Mouse (Mus musculus) common myeloid progenitor, adult 5-6 weeks (primary cell): Measurements from ENCODE around the gene Tpx2. TPM values are rescaled to one million over a fixed set of nuclear protein-coding genes. Genes with fewer than 3 reads are reported as not detected.

Experiments
- ATAC-seq: replicated peaks from 2 replicates; pipeline ENCODE4 v1.8.0; 2016; ENCODE audit warnings: low read depth, mild to moderate bottlenecking, moderate TSS enrichment, inconsistent platforms; ENCODE audit not compliant: poor library complexity, severe bottlenecking
- total RNA-seq: library from RNA; stranded (forward); fragments of 200-1000, 187-1606 nt; gene quantifications from 2 replicates; pipeline ENCODE4 v1.2.3, GENCODE M21; 2017

Gene Tpx2
- total RNA-seq, 1 experiment from 2014 or later: 104 TPM

GRCm38 (mm10) chr2:152909848-152910247 is 62.1 kb downstream of the Tpx2 start:
- ATAC-seq: no peak

DNA sequence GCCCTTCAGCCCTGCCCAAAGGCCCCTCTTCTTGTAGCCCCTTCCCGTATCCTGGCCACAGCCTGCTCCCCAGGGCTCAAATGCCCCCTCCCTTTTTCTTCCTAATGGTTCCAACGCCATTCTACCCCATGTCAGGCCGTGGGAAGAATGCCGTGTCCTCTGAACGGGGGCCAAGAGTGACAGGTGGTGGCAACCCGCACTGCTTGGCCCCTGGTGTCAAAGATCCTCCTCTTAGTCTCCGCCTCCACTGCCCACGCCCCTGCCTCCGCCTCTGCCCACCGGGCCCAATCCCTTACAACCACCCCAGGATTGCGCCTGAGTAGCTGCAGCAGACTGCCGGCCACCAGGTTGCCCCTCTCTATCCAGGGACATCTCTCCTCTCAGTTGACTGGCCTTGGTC is 63.3 kb downstream of the Tpx2 start, which contains the start of gene Mylk2:
Mylk2 (plus strand) TSS at position 322 of the 400 bp plus-strand sequence.
- ATAC-seq: no peak

GRCm38 (mm10) chr2:152911432-152911831 is 63.7 kb downstream of the Tpx2 start:
- ATAC-seq: no peak

DNA sequence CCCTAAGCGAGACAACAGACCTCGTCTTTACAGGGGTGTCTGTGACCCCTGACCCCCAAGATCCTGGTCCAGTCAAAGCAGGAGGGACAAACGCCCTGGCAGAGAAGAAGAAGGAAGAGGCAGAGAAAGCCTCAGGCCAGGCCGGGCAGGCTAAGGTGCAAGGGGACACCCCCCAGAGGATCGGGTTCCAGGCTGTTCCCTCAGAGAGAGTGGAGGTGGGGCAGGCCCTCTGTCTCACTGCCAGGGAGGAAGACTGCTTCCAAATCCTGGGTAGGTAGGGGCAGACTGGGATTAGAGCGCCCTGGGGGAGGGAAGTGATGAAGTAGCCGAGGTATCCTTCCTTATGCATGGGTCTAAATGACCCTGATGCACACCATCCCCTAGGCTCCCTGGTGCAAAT is 65.7 kb downstream of the Tpx2 start:
- no peak for ATAC-seq

DNA sequence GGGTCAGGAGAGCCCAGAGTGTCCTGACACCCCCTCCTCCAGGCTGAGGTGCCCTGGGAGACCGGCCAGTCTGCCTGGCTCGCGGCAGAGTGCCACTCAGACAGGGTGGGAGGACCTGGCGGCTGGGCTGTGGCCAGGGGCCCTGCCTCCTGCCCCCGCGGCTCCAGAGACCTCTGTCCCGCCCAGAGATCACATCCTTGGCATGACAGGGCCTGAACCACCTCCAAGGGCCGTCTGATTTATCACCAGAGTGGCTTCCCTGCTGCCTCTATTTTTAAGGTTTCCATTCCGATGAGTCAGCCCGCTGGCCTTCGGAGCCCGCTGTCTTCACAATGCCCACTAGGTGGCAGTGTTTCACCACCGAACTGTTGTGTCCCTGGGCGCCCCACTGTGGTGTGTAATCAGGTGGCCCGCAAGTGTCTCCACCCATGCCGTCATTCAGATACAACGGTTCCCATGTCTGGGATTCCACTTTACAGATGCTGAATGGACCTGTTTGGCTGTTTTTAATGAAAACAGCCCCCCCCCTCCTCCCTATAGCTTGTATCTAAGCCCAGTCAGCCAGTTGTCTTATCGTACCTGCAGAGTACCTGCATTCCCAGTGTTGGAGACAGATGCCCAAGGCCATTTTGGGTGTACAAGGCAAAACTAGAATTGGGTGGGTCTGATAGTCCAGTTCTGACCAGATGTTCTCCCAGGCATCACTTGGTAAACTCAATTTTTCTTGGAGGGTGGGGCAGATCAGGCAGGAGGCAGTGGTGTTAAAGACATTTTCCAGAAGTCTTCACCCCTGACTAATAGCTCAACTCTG is 66.8 kb downstream of the Tpx2 start:
- peak; percentile 90 for ATAC-seq

DNA sequence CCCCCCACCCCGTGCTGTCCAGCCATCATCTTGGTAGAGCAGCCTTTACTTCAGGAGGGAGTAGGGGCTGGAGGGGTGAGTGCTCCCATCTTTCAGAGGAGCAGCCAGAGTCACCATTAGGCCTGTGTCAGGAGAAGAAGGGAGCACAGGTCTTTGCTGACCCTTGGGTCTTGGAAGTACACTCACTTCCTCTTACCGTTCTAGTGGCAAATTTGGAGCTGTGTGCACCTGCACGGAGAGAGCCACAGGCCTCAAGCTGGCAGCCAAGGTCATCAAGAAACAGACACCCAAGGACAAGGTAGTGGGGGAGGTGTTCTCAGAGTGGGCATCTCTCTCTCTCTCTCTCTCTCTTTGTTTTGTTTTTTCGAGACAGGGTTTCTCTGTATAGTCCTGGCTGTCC is 67.7 kb downstream of the Tpx2 start:
- no peak for ATAC-seq

DNA sequence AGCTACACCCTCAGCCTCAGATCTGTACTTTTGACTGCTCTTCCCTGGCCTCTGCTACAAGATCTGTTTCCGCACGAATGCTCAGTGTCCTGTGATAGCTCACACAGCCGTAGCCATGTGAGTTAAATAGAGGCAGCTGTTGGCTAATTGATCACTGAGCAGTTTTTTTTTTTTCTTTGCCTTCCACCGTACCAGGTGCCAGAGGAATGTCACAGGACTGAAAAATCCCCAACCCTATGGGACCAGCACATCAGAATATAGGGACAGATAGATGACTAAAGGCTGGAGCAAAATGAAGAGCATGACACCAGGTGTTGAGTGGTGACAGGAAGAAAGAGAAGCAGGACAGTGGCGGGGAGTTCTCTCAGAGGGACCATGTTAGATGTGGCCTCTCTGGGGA is 68.3 kb downstream of the Tpx2 start:
- no peak for ATAC-seq

DNA sequence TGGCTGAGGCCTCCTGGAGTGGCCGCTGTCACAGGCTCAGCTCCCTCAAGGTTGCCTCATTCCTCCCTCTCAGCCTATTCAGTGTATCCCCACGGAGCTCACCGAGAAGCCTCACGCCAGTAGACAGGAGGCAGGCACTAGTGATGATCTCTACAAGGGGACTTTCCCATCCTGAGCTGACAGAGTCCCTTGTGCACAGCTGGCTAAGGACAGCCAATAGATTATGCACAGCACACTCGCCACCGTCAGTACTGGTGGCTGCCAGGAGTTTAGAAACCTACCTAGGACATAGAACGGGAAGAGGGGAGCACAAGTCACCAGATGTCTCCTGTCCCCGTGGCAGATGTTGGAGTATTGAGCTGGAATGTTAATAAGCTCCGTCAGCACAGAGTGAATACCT is 69.9 kb downstream of the Tpx2 start:
- ATAC-seq: no peak

GRCm38 (mm10) chr2:152922376-152922775 is 74.6 kb downstream of the Tpx2 start:
- ATAC-seq: no peak

GRCm38 (mm10) chr2:152923621-152924020 is 75.9 kb downstream of the Tpx2 start:
- ATAC-seq: no peak

DNA sequence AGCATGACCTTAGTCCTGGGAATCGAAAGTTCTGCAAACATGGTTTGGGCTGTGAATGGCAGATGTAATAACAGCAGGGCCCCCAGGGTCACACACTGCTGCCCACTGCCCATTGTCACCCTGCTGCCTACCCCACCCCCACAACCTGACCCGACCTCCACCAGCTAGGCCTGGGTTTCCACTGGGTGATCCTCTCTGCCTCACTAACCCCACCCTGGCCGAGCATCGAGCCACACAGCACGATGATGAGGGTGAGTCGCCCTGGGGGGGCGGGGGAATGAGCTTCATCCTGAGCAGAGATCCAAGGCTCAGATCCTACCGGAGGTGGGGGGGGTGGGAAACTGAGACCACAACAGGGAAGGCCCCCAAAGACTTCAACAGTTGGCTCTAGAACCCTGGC is 76.4 kb downstream of the Tpx2 start:
- ATAC-seq: no peak

- ATAC-seq: no peak
Observed at GRCm38 (mm10) chr2:152924543-152924942, 76.8 kb downstream of the Tpx2 start.

DNA sequence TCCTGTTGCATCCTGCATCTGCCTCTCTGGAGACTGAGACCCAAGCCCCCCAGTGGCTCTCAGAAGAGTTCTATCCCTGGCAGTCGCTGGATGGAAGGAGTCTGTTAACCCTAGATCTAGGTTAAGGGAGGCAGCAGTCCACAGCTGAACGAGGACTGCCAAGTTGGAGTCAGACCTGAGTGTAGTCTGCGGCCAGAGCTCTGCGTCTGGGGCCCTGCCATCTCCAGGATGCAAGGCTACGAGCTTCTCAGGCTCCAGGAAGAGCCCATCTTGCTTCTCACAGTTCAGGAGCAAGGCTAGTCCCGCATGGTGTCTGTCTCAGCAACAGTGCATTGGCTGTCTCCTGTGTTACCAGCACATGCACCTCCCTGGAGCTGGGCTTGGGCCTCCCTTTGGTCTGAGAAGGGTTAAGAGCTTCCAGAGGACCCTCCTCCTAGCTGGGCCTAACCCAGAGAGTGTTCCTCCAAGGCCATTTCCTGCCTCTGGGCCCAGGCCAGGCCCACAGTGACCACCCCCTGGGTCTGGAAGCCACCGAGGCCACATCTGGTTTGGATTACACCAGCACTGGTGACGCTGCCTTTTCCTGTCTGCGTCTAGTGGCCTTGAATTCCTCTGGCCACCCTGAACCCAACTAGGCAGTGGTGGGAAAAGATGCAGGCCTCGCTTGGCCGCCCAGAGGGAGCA is 77.6 kb downstream of the Tpx2 start:
- peak; percentile 51 for ATAC-seq

DNA sequence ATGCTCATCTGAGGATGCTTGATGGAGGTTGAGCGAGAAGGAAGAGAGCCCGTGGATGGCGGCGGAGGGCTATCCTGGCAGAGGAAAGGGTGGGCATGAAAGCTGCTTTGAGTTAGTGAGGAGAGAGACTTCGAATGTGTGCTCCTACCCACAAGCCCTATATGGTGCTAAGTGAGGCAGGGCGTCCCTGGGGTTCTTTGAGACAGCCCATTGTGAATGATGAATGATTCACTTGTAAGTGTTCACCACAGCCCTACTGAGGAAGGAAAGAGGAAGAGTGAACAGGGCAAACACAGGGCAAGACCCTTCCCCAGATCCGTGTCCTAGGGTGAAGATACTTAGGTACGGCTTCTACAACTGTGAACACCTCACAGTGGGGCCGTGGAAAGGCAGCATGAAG is 79.1 kb downstream of the Tpx2 start:
- ATAC-seq: no peak

- ATAC-seq: peak; percentile 43
Observed at GRCm38 (mm10) chr2:152927371-152927770, 79.6 kb downstream of the Tpx2 start.

DNA sequence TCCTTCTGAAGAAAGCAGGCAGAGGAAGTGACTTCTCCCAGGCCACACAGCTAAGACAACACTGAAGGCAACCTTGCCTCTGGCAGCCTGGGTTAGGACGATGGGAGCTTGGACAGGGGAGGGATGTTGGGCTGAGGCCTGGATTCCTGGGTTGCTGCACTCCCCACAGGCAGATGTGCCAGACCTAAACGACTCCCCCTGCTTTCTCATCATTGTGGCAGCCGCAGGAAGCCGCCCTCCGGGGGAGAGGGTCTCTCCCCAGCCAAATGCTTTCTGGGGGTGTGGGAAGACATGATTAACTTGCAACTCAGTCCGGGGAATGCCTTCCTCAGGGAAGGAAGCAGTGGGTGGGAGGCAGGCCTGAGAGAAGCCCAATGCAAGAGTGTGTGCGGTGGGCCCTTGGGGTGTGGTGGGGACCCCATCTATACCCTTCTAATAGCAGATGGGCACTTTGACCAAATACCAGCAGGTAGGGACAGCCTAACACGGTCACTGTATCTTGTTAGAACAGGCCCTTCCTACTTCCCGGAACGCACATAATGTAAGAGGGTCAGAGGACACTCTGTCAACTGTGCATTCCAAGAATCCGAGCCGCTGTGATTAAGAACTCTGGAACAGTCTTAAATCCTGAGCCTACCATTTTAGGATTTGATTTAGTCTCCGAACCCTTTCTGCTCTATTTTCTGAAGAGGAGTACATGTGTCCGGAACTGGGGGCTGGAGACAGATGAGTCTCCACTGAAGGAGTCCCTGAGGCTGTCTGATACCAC is 80.6 kb downstream of the Tpx2 start:
- no peak for ATAC-seq

DNA sequence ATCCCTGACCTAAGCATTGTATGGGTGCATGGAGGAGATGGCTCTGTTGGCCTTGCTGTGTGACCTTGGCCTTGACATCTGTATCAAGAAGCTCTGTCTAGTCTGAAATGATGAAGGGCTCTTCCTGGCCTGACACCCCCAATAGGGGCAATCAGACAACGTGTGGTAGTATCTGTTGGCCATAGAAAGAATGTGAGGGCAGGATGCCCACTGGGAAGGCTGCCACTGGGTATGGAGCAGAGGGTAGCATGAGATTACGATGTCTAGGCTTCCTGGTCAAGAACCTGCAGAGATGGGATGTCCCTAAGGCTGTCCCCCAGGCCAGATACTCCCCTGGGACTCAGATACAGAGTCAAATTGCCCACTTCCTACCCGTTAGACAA is 81.2 kb downstream of the Tpx2 start:
- no peak for ATAC-seq

DNA sequence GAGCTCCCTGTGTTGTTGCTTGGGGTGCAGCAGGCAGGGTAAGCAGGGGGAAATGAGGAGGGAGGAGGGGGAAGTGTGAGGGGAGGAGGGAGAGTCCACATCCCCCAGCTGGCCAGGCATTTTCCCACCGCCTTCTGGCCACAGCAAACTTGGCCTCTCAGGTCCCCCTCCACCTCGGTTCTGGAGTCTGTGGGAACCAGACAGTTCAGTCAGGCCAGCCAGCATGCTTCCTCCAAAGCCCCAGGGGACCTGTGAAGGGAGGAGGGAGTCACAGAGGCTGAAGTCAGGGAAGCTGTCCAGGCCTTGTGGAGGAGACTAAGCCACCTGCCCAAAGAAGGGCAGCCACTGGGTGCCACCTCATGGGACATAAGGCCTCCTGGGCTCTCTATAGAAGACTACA is 82.5 kb downstream of the Tpx2 start:
- ATAC-seq: no peak

GRCm38 (mm10) chr2:152931456-152932160 is 83.8 kb downstream of the Tpx2 start:
- no peak for ATAC-seq

DNA sequence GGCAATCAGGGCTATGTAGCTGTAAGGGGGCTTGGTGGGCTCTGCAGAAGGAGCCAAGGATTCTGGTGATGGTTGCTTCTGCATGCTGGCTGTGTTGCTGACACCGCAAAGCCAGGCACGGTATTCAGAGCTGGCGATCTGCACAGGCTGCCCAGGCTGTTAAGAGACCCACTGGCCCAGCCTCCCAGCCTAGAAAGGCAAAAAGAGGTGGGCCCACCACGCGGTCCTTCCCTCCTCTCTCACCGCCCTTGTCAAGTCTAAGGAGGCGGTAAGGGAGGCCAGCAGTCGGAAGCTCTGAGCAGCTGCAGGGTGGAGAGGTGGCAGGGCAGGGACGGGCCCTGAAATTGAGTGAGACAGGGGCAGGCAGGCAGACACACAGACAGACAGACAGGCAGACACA is 85.3 kb downstream of the Tpx2 start, which contains the start of gene Foxs1:
Foxs1 (minus strand) TSS at position 161 of the 400 bp plus-strand sequence.
- 0 out of 2 replicates have a peak, but pooled peaks have one; percentile 27 for ATAC-seq
